Mouse (Mus musculus) right cerebral cortex, postnatal 14 days (tissue): ENCODE results near the gene Gckr.
"Not testable (repeated sequence)": the region's sequence is repeated elsewhere in the genome, so short reads cannot be mapped to it uniquely, and the experiment has no call there.

ENCODE experiments used
- DNase-seq: peaks from one replicate; pipeline ENCODE4 v3.0.0; 2022

Gckr gene

GRCm38 (mm10) chr5:31295606-31296141, 1.6 kb upstream of the Gckr start, which contains the start of gene Fndc4:
Fndc4 (minus strand) TSS chr5:31296080.
- peak; percentile 62 for DNase-seq

GRCm38 (mm10) chr5:31297981-31298380, 738 bp downstream of the Gckr start:
- DNase-seq, result no peak

GRCm38 (mm10) chr5:31298486-31298885, 1.2 kb downstream of the Gckr start:
- DNase-seq, result no peak

- DNase-seq, result no peak
These were observed 4.6 kb downstream of the Gckr start for GRCm38 (mm10) chr5:31301866-31302265.

GRCm38 (mm10) chr5:31303093-31303492, 5.8 kb downstream of the Gckr start:
- no peak for DNase-seq

- no peak for DNase-seq
These were observed 15.6 kb downstream of the Gckr start for GRCm38 (mm10) chr5:31312806-31313205.

- no peak for DNase-seq
These were observed 25.5 kb downstream of the Gckr start for GRCm38 (mm10) chr5:31322776-31323175.

- DNase-seq, result no peak
These were observed 26.8 kb downstream of the Gckr start for GRCm38 (mm10) chr5:31324085-31324484.

GRCm38 (mm10) chr5:31326850-31327249, 29.6 kb downstream of the Gckr start:
- DNase-seq, result no peak

GRCm38 (mm10) chr5:31328255-31328654, 31.0 kb downstream of the Gckr start:
- peak; percentile 50 for DNase-seq

GRCm38 (mm10) chr5:31357586-31357985, 60.3 kb downstream of the Gckr start:
- not testable (repeated sequence) for DNase-seq

GRCm38 (mm10) chr5:31360955-31361354, 63.7 kb downstream of the Gckr start:
- DNase-seq, result no peak
